Comparison of ENCODE assay signal across 10 mouse cellular contexts in genomic region chr17:30950780-30951179, GRCm38 (mm10). TPM values are rescaled to one million over a fixed set of nuclear protein-coding genes. Genes with fewer than 3 reads are reported as not detected.
DNase-seq lines count a peak whose midpoint lies in the region; ATAC-seq and TF ChIP-seq lines count a peak whose summit lies in the region.
"Had no signal": no experiment of that assay in that cellular context is flagged by ENCODE, and none has a peak within 500 bp of the region (broad histone marks: within the 10 kb centered on the region; RNA-seq: fewer than 3 reads in every experiment).

No protein-coding gene starts in this region.

- H3K4me1 ChIP-seq in spleen, adult 2 months (ENCODE audit: control insufficient read depth, insufficient read depth, insufficient read length), result no peaks in the 10 kb centered on the region
- H3K4me1 ChIP-seq: heart, embryonic 15.5 days had no signal

- no peak for TF ChIP-seq CTCF in spleen, adult 2 months (IDR thresholded peaks at IDR 0.05; ENCODE audit: extremely low read depth, insufficient read depth, insufficient read length, insufficient replicate concordance)

- ATAC-seq in cerebellum, adult (ENCODE audit: insufficient number of reproducible peaks, low FRiP score, low TSS enrichment), result no peak

- H3K27ac ChIP-seq in spleen, adult 2 months (ENCODE audit: insufficient read depth, low read length), result no peak overlapping the region
- H3K27ac ChIP-seq: heart, embryonic 15.5 days had no signal

- H3K4me3 ChIP-seq in spleen, adult 2 months (ENCODE audit: extremely low read depth, insufficient read depth, insufficient read length), result no peak overlapping the region
- H3K4me3 ChIP-seq: heart, embryonic 15.5 days had no signal

- TF ChIP-seq POLR2A in spleen, adult 2 months (IDR thresholded peaks at IDR 0.05; ENCODE audit: low read depth, low read length), result no peak

- peak; percentile 46 for DNase-seq in cerebellum, adult 11 months
- peak; percentile 27 to 48 for DNase-seq in spleen, adult 2 months (ENCODE audit: low read depth in 1 of 2, low spot score in 2 of 2)
- no peak for DNase-seq in spleen, adult 12 weeks (ENCODE audit: low spot score)
- peak; percentile 86 for DNase-seq in embryo, embryonic 10.5 days (ENCODE audit: low spot score)
- peak; percentile 27 for DNase-seq in large intestine, adult 2 months (ENCODE audit: low read depth, low spot score)
- DNase-seq in lung, postnatal 10 days, result peak; percentile 85
- peak; percentile 54 to 81 for DNase-seq in spleen, postnatal 4 days (ENCODE audit: low spot score in 2 of 2)

- WGBS in spleen, adult 2 months, result 3% methylated on average over 7 of the region's 7 CpGs
- WGBS in large intestine, adult 2 months, result 3% methylated on average over 7 of the region's 7 CpGs

- no peaks in the 10 kb centered on the region for H3K27me3 ChIP-seq in spleen, adult 2 months (ENCODE audit: control insufficient read depth, insufficient read depth, low read length)

- no peaks in the 10 kb centered on the region for H3K36me3 ChIP-seq in spleen, adult 2 months (ENCODE audit: control insufficient read depth, insufficient read depth, low read length)
- H3K36me3 ChIP-seq: heart, embryonic 15.5 days had no signal

RNA-seq across cellular contexts. Expression of gene Umodl1, which starts 3.7 kb away (rescaled TPM):
- not detected in 2 replicates for polyA plus RNA-seq in spleen, adult 2 months (2012; rRNA removed)
- polyA plus RNA-seq in large intestine, adult 2 months (2012; rRNA removed), result not detected in 2 replicates
- polyA plus RNA-seq: C2C12 had no signal

RNA-seq across cellular contexts. Expression of gene Glp1r, which starts 49.2 kb away (rescaled TPM):
- 0.29 and 0.39 TPM in 2 replicates for polyA plus RNA-seq in spleen, adult 2 months (2012; rRNA removed)
- 0.26 and 0.34 TPM in 2 replicates for polyA plus RNA-seq in large intestine, adult 2 months (2012; rRNA removed)
